Mouse (Mus musculus) right cerebral cortex, adult 2 months (tissue): ENCODE measurements around the gene Anp32b.

ENCODE experiments used
- DNase-seq, 2 experiments: peaks; one replicate each; pipeline ENCODE4 v3.0.0; 2021 to 2022; ENCODE audit warnings: low spot score in 2 of 2

Anp32b gene

DNA sequence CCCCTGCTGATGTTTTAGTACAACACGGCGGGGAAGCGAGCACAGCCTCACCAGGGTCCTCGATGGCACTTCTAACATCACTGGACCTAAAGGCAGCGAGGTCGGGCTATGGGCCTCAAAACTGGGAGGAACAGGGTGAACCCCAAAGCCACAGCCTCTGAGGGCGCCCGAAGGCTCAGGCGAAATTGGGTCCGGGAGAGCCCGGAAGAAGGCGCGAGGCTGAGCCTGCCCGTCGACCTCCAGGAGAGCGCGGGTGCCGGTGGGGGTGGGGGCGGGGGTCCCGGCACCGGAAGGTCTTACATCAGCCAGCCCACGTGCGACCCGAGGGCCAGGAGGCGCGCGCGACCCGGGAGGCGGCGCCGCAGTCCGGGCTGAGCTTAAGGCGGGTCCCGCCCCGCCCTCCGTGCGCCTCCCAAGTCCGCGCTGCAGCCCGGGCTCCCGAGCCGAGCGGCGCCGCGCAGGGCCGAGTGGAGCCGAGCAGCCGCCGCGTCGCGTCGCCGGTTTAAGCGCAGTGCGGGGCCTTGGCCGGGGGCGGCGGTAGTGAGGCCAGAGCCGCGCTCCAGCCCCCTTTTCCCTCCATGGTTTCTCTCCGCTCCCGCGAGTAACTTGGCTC, at the start of gene Anp32b:
Gene Anp32b, plus strand, starts transcription at position 384 of the 613 bp plus-strand sequence.
- peak; percentile 89 to 90 for DNase-seq

DNA sequence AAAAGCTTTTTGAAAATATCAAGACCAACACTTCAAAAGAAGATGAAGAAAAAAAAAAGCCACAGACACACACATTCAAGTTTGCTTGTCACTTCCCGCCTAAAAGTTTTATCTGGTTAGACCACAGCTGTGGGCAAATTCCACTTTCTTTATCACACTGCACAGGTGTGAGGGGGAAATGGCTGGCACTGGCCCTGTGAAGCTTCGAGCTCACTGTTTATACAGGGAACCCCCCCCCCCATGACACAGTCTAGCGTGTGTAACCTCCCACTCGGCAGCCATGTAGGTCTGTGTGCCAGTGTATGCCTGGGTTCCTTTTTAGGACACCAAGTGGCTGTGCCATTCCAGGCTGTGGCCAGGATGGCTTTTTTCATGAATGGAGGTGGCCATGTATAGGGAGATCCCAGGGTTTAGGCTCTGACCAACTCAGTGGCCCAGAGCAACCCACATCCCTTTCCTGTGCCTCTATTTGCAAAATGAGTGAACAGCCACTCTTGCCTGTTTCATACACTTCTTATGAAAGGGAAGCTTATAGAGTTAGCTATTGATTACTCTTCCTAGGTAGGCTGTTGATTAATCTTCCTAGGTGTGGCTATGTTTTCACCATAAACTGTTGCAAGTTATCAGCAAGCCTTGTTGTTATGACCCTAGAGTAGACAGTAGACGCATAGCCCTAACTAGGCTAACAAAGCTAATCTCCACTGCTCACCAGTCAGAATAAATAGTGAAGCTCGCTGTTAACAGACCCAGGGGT, 46.5 kb upstream of the Anp32b start:
- DNase-seq: no peak

DNA sequence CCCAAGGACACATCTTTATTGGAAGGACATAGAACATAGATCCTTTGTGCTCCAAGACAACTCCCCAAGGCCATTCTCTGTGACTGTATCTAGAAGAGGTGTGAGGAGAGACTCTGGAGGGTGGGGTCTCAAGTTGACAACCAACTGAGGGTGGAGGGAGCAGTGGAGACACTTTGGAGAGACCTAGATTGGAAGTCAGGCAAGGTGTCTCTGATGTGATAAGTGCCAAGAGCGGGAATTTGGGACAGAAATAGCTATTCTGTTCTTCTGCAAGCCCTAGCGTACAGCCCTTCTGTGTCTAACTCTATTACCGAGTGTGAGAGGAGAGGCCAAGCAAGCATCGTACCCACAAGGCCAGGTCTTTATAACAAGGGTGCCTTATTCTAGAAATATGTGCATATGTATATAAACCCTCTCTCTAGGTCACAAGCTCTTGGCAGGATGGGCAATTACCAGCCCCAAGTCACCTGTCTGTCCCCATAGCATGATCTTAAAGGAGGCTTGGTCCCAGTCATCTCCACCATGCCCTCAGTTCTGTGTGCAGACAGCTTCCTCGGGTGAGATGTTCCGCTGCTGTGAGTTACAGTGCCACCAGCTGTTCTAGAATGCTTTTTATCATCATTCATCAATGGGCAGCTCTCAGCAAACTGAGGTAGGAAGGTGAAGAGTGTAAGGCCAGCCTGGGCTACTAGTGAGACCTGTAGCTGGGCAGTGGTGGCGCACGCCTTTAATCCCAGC, 43.6 kb upstream of the Anp32b start:
- no peak for DNase-seq

DNA sequence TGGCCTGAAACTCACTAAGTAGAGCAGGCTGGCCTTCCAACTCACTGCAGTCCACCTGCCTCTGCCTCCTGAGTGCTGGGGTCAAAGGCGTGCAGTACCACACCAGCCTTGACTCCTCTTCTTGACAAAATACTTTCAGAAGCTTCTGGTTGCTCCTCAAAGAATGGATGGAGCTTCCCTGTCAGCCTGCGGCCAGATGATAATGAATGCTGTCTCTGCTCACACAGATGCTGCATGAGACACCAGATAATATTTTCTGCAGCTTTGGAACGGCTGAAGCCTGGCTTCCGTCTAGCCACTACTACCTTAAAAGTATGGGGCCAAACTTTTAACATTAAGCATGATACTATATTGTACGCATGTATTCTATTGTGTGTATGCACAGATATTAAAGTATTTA, 40.0 kb upstream of the Anp32b start:
- no peak for DNase-seq

DNA sequence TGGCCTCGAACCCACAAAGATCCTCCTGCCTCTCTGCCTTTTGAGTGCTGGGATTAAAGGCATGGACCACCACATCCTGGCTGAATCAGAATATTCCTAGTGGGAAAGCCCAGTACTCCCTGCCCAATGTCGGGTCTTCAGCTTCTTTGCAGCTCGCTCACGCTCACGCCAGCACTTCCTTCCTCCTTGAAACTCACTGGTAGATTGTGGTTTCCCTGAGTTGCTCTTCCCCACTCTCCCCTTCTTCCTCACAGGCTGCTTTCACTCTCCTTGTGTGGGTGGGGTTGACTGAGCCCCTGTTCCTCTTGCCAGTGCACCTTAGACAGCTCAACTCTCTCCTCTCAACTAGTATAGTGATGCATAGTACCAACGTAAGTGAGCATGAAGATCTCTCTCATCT, 39.2 kb upstream of the Anp32b start:
- no peak for DNase-seq

DNA sequence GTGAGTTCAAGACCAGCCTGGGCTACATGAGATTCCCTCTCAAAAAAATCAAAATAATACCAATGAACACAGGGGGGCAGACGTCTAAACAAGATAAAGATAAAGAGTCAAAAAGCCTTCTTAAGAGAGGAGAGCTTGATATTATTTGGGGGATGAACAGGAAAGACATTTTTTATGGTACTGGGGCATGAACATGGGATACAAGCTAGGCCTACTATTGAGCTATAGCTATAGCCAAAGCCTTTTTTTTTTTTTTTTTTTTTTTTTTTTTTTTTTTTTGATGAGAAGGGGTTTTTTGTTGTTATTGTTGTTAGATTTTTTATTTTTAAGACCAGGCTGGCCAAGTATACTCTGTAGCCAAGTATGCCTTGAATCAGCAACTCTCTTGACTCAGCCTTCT, 38.6 kb upstream of the Anp32b start:
- no peak for DNase-seq

DNA sequence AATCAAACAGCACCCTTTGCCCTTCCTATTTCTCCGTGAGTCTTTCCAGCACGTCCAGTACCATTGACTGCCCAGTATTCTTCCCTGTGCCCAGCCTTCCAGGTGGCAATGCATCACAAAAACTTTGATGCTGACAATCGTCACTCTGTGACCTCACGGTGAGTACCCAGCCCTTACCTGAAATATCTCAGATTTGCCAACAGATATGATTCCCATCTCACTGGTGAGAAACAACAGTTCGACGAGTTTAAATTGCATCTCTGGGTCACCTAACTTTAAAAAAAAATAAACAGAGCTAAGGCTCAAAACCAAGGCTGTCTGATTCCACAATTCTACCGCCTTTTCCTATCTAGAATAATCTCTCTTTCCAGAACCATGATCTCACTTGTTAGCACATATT, 37.3 kb upstream of the Anp32b start, which contains the start of gene Hemgn:
Gene Hemgn, minus strand, starts transcription at position 101 of the 400 bp plus-strand sequence.
- DNase-seq: no peak

DNA sequence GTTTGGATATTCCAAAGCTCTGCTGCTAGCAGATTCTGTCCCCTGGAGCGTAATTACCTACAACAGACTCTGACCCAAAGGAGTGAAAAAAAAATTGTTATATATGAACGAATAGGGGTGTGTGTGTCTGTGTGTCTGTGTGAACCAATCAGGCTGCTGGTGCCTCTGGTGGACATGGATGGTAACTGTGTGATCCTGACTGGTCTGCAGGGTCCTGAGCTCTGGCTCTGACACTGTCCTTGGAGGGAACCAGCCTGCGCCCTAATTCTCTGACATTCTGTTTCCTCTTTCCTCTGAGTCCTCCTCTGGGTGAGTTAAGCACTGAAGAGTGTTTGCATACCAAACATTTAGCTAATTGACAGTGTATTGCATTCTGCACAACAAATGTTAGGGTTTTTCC, 33.2 kb upstream of the Anp32b start:
- no peak for DNase-seq

DNA sequence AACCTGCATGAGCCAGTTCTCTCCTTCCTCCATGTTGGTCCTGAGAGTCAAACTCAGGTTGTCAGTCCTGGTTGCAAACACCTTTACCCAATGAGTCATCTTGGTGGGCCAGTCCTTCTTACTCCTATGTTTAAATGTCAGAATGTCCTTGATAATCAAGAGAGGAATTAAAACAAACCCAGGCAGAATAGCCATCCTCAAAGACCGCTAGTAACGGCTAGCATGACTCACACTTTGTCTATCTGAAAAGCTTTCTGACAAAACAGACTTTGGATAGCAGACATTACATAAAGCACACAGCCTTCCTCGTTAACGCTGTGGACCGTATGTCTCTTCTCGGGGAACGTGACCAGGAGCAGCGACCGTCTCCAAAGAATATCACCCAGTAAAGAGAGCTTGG, 31.9 kb upstream of the Anp32b start:
- DNase-seq: no peak

DNA sequence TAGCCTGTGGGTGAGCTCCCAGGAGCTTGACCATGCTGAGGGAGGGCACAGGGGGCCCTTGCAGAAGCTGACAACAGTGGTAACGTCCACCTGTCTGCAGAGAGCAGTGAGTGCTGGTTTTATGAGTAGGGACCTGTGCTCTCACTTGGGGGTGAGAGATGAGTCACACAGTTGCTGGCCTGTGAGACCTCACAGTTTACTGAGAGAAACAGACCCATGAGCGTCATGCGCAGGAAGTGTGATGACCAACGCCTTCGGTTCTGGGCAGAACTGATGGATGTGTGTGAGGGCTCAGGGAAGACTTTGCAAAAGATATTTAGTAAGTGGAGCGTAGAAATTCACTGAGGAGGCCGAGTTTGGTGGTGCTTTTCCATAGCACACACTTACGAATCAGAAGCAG, 28.1 kb upstream of the Anp32b start:
- DNase-seq: no peak

DNA sequence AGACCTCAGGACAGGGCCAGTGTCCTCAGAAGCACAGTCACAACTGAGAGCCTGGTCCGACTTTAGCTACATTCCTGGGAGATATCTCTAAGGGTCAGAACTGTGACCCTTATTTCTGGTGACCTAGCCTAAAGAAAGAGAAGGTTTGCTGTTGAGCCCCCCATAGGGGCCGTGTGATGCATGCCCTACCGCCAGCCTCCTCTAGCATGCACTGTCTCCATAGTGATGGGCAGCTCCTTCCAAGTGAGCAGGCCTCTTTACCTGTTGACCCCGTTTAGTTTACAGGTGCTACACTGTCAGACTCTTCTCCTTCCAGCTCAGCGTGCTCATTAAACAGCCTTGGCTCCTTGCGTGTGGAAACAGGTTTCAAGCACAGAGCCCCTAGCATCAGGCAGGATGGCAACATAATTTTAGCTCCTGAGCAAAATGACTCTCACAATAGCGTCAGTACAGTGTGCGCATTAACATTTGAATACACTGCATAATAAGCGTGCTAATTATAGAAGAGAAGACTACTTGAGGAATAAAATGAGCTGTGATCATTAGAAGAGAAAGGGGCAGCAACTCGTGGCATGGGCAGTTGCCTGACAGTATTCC, 21.7 kb upstream of the Anp32b start:
- DNase-seq: peak; percentile 20 to 24

DNA sequence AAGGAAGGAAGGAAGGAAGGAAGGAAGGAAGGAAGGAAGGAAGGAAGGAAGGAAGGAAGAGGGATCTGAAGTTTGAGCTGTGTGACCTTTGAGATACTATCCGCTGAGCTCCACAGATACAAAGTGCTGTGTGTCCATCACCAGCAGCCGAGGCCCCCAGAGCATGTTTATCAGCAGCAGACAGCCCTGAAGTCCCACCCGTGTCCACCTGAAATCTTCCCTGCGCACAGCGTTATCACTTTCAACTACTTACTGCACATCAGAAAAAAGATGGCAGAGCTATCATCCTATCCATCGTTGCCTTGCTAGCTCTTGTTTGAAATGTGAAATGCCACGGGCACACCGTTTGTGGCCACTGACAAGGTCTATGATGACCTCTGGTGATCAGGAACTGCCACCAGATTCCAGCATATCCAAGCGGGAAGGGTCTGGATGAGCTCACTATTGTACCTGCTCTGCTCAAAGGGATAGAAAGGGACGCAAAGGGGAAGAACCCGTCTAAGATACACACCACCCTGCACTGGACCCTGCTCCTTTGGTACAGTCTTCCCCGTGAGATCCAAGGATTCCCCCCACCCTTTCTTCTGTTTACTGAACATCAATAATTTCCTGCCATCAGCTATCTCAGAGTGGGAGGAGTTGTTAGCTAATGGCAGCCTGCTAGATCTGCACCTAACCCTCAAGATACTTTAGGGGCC, 18.2 kb upstream of the Anp32b start:
- no peak for DNase-seq

DNA sequence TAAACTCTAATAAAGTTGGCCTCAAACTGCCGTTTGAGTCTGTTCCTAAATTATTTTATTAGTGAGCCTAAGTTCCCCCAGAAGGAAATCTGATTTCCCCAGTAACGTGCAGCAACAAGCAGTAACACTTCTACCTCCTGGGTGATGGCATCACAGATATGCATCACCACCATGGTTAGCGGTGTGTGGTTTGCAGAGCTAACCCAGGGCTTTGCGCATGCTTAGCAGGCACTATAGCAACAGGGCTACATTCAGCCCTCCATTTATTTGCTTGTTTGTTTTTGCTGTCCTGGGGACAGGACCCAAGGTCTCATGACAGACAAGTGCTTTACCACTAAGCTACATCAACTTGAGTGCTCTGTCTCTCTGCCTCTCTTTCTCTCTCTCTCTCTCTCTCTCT, 8.2 kb upstream of the Anp32b start:
- DNase-seq: no peak

DNA sequence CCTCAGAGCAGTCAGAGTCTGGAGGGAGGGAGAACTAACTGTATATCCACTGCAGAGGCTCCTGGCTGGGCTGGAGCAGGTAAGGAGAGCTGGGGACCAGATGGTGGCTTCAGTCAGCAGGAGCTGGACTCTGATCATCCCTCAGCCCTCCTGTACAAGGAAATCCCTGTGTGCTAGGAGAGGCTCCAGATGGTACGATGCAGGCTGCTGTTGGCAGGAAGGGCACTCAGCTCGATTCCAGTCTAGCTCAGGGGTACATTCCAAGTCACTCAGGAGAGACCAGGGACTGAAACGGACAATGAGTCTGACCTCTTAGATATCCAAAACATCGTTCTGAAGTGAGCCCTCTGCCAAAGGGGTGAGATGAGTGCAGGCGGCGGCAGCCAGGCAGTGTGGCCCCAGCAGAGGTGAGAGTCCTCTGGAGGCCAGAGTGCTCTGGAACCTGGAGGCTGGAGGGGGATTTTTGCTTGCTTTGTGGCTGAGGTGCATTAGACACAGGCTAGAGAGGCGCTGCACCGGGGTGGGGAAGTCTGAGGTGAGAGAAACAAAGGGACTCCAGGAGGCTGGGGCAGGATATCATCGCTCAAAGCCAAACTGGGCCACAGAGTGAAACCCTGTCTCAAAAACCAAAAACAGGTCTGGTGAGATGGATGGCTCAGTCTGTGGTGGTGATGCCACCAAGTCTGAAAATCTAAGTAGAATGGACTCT, 5.3 kb upstream of the Anp32b start:
- no peak for DNase-seq

DNA sequence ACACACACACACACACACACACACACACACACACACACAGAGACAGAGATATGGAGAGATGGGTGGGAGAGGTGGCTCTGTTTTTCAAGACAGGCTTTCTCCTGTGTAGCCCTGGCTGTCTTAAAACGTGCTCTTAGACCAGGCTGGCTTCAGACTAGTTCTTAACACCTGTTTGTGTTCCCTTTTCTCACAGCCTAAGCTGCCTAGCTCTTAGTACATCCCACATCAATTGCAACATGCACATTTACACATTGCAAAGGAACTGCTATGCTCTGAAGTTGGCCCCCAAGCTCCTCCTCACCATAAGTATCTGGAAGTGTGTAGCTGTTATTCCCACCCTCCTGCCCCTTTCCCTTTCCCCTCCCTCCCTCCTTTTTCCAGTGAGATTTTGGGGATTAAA, 3.2 kb upstream of the Anp32b start:
- DNase-seq: no peak

DNA sequence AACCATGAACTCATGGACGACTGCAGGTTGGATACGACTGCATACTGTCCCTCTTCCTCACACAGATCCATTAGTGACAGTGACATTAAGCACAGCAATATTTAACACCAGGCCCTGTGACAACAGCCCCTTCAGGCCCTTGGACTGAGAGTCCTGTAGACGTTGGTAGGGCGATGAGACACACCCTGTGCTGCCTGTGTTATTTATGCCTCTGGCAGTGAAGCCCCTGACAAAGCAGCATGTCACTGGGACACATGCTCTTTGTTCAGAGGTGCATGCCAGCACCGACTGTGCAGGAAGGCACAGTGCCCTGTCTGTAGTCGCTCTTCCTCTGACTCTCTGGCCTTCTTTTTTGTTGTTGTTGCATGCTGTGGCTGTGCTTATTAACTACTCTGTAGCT, 1.8 kb upstream of the Anp32b start:
- DNase-seq: no peak

DNA sequence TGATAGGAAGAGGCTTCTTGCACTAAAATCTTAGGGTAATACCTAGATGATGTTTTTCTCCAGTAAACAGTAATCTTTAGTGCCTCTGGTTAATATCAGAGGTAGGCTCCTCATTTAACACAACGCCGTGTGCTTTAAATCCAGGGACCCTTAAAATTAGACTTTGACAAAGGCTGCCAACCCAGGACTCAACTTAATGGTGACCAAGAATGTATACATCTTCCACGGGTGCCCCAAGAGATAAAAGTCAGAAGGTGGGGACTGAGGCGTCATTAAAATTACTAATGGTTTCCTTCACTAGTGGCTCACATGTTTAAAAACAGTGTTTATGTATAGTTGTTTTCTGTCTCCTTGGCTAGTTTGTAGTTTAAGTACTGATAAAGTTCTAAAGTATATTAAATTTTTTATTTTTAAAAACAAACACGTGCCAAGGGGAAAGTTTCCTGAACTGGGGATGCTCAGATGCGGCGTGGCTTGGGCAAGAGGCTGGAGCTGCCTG, 633 bp upstream of the Anp32b start:
- no peak for DNase-seq

DNA sequence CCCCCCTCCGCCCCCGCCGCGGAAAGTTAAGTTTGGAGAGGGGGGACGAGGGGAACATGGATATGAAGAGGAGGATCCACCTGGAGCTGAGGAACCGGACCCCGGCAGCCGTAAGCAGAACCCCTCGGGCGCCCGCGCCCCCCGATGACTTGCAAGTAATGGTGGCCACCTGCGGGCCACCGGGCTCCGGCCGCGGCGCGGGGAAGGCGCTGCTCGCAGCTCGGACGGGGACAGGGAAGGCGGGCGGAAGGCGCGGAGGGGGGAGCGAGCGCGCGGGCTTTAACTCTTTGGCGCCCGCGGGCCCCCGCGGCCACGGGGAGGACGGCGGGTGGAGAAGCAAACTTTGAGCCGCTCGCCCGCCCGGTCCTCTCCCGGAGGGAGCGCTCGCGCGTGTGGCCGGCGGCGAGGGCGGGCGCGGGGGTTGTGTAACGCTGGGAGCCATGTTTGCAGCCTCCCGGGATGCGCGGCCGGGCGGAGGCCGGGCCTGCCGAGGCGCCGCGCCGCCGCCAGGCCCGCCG, 597 bp downstream of the Anp32b start:
- peak; percentile 63 to 74 for DNase-seq

DNA sequence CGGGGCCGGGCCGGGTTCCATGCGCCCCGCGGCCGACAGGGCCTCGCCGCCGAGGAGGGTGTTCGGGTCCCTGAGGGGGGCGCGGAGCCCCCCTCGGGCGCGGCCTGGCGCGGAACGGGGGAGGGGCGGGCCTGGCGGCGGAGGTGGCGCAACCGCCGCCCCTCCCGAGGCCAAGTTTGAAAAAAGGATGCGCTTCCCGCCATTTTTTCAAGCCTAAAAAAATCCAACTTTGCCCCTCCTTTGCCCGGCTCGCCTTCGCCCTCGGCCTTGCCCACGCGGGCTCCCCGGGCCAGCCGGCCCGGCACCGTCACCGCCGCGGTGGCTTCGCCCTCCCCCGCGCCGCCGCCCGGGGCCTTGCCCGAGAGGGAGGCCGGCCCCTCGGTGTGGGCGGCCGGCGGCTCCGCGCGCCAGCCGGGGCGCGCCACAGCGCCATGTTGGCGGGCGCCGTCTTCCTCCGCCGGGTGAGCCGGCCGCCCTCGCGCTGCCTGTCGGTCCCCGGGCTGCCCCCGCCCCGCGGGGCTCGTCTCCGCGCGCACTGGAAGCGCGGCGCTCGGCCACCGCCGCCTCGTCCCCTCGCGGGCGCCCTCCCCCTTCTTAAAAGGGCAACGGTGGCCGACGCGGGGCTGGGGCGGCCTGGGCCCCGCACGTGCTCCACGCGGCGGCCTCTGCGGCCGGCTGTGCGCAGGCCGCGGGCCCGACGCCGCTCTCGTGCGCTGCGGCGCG, 1.2 kb downstream of the Anp32b start:
- DNase-seq: peak; percentile 50 to 63

DNA sequence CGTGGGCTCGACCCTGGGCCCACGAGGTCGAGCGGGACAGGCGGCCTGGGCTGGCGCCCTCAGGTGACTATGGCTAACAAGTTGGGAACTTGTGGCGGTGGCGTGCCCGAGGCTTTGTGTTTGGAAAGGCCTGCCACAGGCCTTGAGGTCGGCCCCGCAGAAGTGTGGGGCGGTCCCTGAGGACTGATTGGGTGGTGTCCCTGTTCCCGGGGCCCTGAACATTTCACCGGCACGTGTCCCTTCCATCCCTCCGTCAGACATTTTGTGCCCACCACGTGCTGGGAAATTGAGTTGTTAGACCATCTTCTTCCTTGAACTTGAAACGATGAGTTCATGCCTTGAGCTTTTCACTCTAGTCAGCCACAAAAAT, 1.8 kb downstream of the Anp32b start:
- peak; percentile 26 to 32 for DNase-seq
